Mouse (Mus musculus) heart, adult 2 months (tissue): ENCODE measurements at regions not wholly inside any gene's neighbourhood (a gene's known extent, or its start where the extent isn't known, plus 50 kb on each side); places are given as distances from the start of the nearest gene placed in this dataset.

Source experiments
- CTCF ChIP-seq: fragments of 200-600 bp; IDR thresholded peaks from 2 replicates; pipeline ENCODE4 v1.8.1; 2022; ENCODE audit warnings: antibody characterized with exemption, mild to moderate bottlenecking, moderate library complexity
- EP300 ChIP-seq: fragments of 200-500 bp; IDR thresholded peaks from 2 replicates; pipeline ENCODE4 v1.6.1; 2011; ENCODE audit warnings: low read depth, low read length, control low read depth; ENCODE audit not compliant: insufficient read depth
- POLR2A ChIP-seq: fragments of 200-500 bp; IDR thresholded peaks from 2 replicates; pipeline ENCODE4 v1.6.1; 2011; ENCODE audit warnings: mild to moderate bottlenecking, low read depth, low read length, control low read depth; ENCODE audit not compliant: insufficient read depth

DNA sequence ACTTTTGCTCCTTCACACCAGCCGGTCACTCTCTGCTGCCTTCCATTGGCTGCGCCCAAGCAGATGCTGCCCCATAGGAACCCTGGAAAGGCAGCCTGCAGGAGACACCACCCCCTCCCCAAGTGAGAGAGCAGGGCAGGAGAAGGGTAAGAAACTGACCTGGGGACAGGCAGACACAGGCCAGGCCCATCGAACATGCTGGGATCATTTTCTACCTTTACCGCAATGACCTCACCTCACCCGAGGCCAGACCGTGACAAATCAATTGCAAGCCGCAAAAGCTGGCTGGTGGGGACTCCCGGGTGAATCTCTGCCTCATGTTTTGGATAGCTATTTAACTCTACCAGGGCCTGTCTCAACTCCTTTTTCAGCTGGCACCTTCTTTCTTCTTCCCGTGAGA is 168.9 kb downstream of the Zfp365 start:
- no peak for TF ChIP-seq CTCF
- no peak for TF ChIP-seq EP300
- TF ChIP-seq POLR2A: no peak
